Mouse (Mus musculus): Measurements from ENCODE around the gene Lrrc10b.
A peak's percentile ranks its signal among the peaks of the same experiment; 100 is the strongest.

The Lrrc10b gene

GRCm38 (mm10) chr19:10437521-10437920 is 19.8 kb downstream of the Lrrc10b start:
- no peak for DNase-seq

GRCm38 (mm10) chr19:10436726-10437125 is 20.5 kb downstream of the Lrrc10b start:
- DNase-seq: no peak

GRCm38 (mm10) chr19:10435908-10436307 is 21.4 kb downstream of the Lrrc10b start:
- peak; percentile 78 for DNase-seq

- peak; percentile 61 for DNase-seq
Measured at GRCm38 (mm10) chr19:10434927-10435326, 22.3 kb downstream of the Lrrc10b start.

- no peak for DNase-seq
Measured at GRCm38 (mm10) chr19:10433879-10434540, 23.3 kb downstream of the Lrrc10b start.

- no peak for DNase-seq
Measured at GRCm38 (mm10) chr19:10433225-10433624, 24.0 kb downstream of the Lrrc10b start.

GRCm38 (mm10) chr19:10431841-10432240 is 25.4 kb downstream of the Lrrc10b start:
- DNase-seq: no peak

- no peak for DNase-seq
Measured at GRCm38 (mm10) chr19:10431410-10431809, 25.9 kb downstream of the Lrrc10b start.

- DNase-seq: no peak
Measured at GRCm38 (mm10) chr19:10429371-10429770, 27.9 kb downstream of the Lrrc10b start.

- DNase-seq: no peak
Measured at GRCm38 (mm10) chr19:10427431-10427830, 29.8 kb downstream of the Lrrc10b start.

GRCm38 (mm10) chr19:10426793-10427192 is 30.5 kb downstream of the Lrrc10b start:
- DNase-seq: no peak

- DNase-seq: no peak
Measured at GRCm38 (mm10) chr19:10426312-10426711, 31.0 kb downstream of the Lrrc10b start.

- DNase-seq: no peak
Measured at GRCm38 (mm10) chr19:10425484-10426270, 31.6 kb downstream of the Lrrc10b start.

GRCm38 (mm10) chr19:10424751-10425150 is 32.5 kb downstream of the Lrrc10b start:
- peak; percentile 55 for DNase-seq

- no peak for DNase-seq
Measured at GRCm38 (mm10) chr19:10421986-10422976, 35.0 kb downstream of the Lrrc10b start.

GRCm38 (mm10) chr19:10417436-10417835 is 39.8 kb downstream of the Lrrc10b start:
- no peak for DNase-seq

- DNase-seq: no peak
Measured at GRCm38 (mm10) chr19:10416889-10417288, 40.4 kb downstream of the Lrrc10b start.

GRCm38 (mm10) chr19:10415508-10415907 is 41.8 kb downstream of the Lrrc10b start:
- no peak for DNase-seq

GRCm38 (mm10) chr19:10413701-10414242 is 43.5 kb downstream of the Lrrc10b start:
- no peak for DNase-seq

Measured in lung, postnatal 10 days (tissue).